Mouse (Mus musculus) cerebellum, postnatal 25 days (tissue): ENCODE data around the gene Rapgef6.
A peak's percentile ranks its signal among the peaks of the same experiment; 100 is the strongest.

Experiments
- DNase-seq, 2 experiments: peaks; one replicate each; pipeline ENCODE4 v3.0.0; 2021; ENCODE audit warnings: mixed read lengths in 2 of 2

Rapgef6 gene

DNA sequence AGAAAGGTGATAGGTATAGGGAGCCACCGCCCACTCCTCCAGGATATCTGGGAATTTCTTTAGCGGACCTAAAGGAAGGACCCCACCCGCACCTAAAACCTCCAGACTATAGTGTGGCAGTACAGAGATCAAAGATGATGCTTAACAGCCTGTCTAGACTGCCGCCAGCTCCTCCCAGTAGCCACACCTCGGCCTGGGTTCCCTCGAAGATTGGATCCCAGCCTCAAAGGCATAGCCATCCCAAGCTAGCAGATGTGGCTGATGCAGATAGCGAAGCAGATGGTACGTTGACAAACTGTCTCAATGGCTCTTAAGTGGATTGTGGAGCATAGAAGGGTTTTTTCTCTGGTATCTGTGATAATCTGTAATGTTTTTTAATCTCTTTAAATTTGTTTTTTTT is 171.6 kb downstream of the Rapgef6 start:
- no peak for DNase-seq

DNA sequence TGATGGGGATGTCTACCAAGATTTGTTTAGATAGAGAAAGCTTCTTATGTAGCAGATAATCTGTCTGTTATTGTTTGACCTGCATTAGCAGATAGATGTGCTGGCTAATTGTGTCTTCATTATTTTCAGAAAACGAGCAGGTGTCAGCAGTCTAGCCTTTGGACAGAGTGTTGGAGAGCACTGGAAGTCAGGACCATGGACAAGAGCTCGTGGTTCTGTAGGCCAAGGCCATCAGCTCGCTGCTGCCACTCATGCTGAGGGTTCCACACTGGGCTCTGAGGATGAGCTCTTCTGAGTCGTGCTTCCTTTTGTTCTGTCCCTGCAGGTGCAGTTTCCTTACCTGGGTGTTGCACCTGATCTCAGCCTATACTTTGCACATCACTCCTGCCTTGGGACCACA is 173.3 kb downstream of the Rapgef6 start:
- peak; percentile 30 to 33 for DNase-seq

DNA sequence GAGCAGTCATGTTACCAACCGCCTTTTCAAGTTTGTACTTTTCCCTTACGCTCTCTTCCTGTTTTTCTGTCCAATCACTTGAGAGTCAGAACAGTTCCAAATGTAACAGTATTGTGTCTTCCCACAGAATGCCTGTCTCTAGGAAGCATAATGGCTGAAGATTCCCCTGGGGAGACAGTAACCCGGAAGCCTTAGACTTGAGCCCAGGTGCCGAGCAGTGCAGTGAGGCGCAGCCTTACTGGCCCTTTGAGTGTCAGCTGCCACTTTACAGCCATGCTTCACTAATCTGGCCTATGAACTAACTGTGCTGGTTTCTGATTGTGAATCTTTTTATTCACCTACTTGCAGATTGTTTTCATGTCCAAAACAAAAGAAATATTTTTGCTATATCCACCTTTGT is 175.0 kb downstream of the Rapgef6 start:
- DNase-seq, result no peak

DNA sequence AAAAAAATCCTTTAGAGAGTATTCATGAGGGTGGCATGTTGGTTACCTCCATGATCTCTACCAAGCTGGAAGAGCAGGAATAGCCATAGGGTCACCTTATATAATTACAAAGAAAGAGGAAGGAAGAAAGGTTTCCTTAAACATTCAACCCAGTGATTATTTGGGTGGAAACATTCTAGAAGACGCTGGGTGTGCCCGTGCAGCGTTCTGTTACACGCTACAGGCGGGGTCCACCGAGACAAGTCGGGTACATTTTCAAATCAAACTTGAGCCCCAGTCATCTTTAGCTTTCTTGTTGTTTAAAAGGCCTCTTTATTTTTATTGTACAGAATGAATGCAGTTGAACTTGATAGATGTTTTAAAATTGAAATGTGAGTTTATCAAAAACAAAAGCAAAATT is 176.0 kb downstream of the Rapgef6 start:
- DNase-seq, result no peak

DNA sequence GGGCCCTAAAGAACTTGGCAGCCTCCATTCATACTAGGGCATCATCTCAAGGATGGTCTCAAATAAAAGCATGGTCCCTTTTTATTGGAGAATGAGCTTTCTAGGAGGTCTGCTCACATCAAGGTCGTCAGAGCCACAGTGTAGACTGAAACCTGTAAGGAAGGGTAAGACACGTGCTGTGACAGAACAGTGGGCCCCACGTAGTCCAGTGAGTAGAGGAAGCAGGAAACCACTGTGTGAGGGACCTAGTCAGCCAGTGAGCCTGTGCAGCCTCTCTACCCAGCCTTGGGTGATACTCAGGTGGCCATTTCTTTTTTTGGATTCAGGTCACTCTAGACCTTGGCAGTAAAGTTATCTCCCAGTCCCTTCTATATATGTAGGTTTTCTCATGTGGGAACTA is 177.3 kb downstream of the Rapgef6 start:
- no peak for DNase-seq

DNA sequence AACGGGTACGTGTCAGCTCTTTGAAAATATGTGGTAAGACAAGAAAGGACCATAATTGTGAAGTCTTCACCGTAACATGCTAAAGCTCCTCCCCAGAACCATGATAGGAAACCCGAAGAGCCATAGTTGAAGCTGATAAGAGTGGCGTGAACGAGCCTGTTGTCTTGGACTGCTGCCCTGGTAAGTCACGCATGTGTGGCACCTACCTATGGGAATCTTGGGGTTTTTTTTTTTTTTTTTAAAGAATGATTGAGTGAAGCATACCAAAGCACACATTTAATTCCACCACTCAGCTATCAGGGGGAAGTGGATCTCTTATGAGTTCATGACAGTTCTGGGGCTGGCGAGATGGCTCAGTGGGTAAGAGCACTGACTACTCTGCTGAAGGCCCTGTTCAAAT is 179.2 kb downstream of the Rapgef6 start:
- no peak for DNase-seq

DNA sequence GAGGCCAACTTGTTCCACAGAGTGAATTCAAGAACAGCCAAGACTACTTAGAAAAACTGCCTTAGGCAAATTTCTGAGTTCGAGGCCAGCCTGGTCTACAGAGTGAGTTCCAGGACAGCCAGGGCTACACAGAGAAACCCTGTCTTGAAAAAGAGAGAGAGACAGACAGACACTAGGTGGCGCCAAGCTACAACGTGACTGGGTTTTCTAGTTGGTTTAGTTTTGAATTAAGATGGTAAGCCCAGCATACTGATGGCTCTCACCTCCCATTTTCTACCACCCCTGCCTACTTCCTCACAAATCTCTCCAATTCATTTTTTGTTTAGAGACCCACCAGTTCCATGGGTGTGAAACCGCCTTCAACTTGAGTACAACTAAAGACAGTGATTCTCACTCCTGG is 180.7 kb downstream of the Rapgef6 start:
- DNase-seq, result peak; percentile 71 to 84

DNA sequence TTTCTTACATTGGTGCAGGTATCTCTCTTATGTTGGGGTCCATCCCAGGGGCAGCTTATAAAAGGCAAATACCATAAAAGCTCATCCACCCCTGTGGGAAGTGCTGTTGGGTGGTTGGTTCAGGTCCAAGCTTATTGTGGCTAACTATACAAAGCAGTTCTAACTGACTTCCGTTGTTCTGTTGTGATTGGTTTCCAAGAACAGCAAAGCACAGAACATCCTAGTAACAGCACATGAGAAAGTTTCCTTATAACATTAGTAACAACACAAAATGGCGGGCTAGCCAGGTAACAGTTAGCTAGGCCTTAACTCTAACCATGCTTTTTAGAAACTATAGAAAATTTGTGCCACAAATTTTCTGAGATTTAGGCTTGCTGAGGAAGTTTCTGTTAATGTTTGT is 185.5 kb downstream of the Rapgef6 start:
- DNase-seq, result no peak

DNA sequence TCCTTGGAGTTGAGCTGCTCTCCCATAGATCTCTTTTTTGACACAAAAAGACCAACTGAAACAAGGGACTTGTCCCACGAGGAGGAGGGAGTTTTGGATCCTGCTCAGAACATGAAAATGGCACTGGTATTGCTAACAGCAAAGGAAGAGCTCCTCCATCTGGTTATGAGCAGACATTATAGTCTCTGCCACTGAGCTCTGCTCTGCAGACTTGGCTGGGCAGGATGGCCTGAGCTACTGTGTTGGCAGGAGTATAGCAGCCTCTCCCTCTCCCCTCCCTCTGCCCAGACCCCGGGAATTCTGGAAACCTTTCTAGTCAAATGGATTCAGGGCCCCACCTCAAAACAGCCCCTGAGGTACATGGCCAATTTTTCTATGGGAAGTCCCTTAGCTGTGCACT is 187.0 kb downstream of the Rapgef6 start:
- no peak for DNase-seq

DNA sequence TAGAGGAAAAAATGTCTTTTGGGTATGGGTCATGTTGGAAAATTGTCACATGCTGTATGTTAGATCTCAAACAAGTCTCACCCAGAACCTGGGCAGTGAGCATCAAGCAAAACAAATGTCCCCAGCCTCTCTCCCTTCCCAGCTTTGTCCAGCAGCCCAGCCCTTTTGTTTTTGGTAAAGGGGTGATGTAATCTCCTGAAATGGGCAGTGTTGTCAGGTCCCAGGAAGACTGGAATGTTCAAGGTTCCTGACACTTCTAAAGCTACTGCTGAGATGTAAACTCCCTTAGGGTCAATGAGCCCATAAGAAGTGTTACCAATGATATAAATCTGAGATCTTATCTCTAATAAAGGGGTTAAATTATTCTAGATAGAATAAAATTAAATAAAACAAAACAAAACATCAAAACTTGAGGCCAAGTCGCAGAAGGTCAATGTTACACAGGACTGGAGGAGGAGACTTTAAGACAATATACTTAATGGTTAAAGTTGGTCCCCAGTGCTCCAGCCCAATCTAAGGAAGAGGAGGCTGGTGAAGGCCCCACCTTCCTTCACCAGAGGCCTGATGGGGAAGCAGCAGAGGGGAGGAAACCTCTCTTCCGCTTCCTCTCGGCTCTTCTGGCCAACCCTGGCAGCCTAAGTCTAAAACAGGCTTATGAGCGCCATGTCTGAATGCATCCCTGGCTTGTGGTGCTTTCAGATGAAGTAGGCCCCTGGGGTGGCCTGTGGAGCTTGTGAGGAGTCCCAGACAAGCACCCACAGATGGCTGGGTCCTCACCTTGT is 188.1 kb downstream of the Rapgef6 start:
- no peak for DNase-seq

DNA sequence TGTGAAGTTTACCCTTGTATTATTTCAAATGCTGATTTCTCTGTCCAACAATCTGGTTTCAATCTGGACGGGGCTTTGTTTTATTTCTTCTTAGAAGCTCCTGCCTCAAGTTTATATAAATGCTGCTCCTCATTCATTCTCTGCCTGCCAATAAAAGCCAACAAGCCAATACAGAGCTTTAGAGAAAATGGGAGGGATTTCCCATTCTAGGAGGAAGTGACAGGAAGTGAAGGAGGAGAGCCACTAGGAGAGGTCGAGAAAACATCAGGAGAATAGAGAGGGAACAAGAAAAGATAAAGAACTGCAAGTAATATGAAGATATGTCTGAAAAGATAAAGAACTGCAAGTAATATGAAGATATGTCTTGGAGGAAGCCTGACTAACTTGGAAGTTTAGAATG is 190.2 kb downstream of the Rapgef6 start:
- DNase-seq, result no peak

DNA sequence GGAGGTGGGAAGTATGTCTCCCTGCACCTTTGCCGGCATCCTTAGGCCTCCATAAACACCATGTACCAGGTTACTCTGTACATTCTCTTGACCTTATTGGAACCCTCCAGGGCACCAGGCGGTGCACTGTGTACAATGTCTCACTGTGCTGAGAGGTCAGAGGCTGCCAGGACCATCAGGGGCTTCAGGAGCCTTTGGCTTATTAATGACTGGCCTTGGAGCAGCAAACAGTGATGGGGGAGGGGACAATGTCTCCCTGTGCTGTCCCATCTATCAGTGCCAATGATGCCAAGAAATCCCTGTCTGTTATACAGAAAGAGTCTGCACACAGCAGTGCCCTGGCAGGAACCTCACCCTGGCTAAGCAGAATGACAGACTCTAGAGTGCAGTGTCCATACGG is 195.2 kb downstream of the Rapgef6 start:
- peak; percentile 33 to 46 for DNase-seq

DNA sequence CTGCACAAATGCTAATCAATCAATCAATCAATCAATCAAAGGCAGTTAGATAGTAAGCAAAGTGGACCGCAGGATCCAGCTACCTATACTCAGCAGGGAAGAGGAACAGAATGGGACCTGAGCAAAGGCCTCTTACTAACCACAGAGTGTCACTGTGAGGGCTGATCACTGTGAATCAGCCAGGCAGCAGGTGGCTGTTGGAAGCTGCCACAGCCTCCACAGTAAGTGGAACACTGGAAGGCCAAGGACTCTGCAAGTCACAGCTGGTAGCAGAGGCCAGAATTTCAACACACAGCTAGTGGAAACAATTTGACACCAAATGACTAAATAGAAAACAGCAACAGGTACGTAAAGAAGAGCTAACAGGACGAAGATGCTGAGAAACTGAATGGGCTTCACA is 196.0 kb downstream of the Rapgef6 start:
- no peak for DNase-seq

DNA sequence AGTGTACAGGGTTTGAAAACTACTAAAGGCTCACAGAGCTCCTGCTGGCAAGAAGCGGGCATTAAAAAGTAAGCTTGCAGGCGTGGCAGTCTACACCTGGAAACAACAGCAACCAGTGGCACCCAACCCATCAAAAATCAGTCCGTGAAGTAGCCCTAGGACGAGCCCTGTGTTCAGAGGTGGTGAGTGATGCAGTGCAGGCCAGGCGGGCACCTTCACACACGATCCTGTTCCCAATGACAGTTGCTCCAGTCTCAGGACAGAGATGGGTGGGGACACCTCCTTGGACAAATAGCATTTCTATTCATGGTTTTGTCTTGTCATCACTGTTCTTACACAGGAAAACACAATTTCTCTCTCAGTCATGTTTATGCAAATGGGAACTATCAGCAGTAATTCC is 199.4 kb downstream of the Rapgef6 start:
- no peak for DNase-seq

DNA sequence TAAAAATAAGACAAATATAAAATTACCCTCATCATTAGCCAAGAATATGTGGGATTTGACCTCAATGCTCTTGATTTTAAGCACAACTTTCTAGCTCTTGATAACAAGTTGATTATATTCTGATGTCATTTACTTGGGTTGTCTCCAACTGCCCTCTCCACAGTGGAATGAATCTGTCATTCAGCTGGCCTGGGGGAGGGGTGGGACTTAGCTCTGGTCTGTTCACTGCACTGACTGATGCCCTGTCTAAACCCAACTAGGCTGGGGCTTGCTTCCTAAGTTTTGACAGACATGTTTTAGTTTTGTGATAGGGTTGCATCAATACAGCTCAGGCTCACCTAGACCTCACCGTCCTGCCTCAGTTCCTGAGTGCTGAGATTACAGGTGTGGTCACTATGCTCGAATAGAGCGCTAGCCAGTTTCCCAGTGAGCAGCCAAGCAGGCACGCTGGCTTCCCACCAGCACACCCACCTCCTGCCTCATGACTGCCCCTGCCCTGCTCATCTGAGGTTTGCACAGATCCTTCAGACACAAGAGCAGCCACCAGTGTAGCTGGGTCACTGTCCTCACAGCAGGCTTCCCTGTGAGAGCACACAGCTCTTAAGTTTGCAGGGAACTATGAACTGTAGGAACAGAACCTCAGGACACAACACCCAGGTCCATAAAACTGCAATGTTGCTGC is 201.8 kb downstream of the Rapgef6 start:
- peak in 1 of 2 experiments; percentile 36 for DNase-seq

DNA sequence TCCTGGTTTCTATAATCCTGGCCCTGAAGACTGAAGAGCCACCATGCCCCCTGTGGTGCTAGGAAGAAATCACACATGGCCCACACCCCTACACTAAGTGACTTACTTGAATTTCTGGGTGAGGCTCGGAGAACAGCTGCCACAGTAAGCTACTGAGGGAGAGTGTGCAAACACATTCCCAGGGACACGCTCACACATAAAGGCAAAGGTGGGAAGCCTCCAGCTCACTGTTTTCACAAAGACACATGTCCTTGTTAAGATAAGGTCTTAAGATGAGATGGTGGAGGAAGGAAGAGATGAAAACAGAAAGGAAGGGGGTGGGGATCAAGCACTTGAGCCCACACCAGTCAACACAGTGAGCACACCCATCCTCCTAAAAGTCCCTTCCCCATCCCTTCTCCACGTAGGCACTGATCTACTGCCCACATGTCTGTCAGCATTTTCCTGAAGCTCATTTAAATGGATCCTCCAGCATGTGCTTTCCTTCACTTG is 204.0 kb downstream of the Rapgef6 start:
- DNase-seq, result no peak

DNA sequence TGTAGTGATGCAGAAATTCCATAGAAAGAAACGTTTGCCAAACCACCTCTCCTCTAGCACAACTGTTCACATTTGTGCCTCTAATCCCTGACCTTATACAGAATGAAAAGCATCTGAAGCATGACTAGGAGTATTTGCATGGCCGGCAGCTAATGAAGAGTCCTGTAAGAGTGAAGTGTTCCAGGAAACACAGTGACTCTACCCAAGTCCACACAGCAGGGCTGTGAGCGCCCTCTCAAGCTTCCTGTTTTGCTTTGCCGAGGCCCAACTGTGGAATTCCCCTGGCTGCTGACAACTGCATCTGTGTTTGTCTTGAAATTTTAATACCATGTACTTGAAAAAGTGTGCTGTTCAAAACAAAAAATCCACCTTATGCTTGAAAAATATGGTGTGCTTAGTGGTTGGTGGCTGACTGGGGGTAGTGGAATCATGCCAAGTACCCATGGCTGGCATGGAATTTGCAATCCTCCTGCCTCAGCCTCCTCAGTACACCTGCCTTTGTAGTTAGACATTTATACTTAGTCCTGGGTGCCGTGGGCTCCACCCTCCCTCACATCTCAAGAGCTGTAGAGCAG is 204.8 kb downstream of the Rapgef6 start:
- no peak for DNase-seq

DNA sequence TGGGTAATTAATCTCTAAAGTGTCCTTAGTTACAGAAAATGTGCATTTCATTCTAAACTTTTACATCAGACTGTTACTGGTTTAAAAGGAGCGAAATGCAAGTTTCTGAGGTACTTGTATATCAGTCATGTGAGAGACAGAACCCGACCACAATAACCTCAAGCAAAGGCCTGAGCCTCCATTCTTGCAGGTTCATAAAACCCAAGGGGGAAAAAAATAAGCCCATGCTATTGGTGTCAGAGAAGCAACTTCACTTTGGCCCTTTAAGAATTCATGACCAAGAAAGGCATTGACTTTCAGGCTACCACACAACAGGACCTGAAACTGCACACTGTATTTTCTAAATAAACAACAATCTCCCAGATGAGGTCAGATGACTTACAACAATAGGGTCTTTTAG is 205.7 kb downstream of the Rapgef6 start:
- no peak for DNase-seq

DNA sequence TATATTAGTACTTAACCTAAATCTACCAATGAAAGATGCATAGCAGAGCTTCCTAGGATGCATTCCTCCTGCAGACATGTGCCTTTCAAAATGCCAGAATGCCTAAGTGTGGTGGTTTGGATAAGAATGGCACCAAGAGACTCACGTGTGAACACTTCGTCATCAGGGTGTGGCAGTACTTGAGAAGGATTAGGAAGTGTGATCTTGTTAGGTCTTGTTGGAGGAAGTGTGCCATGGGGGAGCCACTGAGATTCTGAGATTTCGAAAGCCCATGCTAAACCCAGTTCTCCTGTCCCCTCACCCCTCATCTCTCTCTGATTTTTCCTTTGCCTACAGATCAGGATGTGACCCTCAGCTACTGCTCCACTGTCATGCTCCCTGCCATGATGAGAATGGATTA is 206.7 kb downstream of the Rapgef6 start:
- no peak for DNase-seq

DNA sequence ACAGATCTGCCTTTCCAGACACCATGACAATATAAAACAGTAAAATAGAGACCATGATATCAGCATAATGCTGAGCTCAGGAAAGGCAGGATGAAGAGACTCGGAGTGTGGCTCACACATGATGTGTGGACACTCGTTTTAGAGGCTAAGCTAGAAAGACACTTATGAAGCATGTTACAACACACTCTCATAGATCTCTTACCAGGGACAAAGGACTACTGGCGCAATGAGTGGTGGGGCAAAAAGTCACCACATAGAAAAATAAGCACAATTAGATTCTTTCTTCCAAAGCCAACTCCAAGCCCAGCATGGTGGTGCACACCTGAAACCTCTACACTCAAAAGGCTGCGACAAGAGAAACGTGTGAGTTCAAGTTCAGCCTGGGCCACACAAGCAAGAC is 208.3 kb downstream of the Rapgef6 start:
- DNase-seq, result no peak

DNA sequence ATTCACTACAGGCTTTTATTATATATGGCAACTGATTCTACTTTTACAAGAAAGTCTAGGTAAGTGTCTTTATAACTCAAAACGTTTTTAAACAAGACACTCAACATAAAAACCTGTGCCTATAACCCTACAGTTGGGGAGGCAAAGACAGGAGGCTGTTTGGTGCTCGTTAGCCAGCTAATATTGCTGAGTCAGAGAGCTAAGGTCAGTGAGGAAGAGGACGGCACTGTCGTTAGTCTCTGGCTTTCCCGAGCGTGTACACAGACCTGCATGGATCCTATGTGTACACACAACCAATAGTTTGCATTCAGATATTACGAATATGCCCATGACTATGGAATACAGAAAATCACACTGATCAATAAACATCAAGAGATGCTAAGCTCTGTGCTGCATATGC is 208.7 kb downstream of the Rapgef6 start:
- DNase-seq, result no peak

DNA sequence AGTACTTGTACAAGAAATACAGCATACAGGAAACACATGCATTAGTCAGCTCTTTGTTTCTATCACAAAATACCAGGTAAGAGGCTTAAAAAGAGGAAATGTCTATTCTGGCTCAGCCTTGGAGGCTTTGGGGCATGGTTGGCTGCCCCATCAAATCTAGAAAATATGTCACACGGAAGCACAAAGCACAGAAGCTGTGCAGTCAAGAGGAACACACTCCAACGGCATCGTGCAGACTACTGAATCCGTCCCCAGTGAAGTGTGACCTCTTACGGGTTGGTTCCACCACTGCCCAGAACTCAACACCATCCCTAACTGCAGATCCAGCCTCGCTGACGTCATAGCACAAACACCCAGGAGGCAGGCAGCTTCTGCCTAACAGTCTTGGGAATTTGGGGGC is 210.9 kb downstream of the Rapgef6 start:
- DNase-seq, result no peak

DNA sequence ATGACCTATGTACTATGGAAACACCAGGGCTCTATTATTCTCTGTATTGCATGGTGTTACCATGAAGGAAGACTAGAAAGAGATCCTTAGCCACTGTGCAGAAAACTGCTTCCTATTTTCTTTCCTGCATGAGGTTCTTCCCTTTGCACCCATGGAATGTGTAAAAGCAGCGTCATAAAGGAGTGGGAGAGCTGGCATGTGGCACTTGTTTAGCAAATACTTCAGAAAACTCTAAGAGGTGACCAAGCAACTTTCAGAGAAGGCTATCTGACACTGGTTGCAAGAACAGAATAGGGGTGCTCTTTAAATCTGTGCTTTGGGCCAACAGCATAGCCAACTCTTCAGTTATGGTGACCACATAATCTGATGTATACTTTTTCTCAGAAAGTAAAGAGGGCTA is 212.5 kb downstream of the Rapgef6 start:
- no peak for DNase-seq

DNA sequence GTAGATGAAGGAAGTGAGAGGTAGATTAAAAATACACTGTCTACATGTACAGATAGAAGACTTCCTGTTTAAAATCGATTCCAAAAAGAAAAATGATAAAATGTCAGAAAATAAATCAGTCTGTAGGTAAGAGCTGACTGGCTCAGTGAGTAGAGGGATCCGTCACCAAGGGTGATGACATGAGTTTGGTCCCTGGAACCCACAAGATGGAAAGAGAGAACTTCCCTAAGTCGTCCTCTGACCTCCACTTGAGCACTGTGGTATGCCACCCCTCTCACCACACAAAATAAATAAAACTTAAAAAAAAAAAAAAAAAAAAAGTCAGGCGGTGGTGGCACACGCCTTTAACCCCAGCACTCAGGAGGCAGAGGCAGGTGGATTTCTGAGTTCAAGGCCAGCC is 214.3 kb downstream of the Rapgef6 start:
- no peak for DNase-seq
